Mouse (Mus musculus): Measurements from ENCODE around the gene 4930568D16Rik.

The 4930568D16Rik gene

DNA sequence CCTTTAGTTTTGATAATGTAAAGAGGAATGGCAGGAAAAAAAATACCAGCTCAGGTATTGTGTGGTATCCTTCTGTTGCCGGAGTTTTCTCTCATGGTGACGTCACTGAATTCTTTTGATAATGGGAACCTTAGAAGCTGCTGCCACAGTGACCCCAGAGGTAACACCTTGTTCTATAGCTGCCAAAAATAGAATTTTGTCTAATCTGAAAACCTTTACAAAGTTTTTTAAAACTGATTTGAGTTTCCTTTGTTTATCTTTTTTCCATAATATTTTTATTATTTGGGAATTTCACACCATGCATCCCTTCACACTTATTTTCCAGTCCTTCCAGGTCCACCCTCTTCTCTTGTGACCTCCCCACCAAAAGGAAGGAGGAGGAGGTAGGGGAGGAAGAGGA is at the start of gene 4930568D16Rik:
4930568D16Rik (minus strand) TSS at position 101 of the 400 bp plus-strand sequence.
- ATAC-seq (ENCODE audit: low TSS enrichment) = no peak

GRCm38 (mm10) chr2:35417231-35417630 is 49.7 kb upstream of the 4930568D16Rik start:
- no peak for ATAC-seq (ENCODE audit: low TSS enrichment)

- no peak for ATAC-seq (ENCODE audit: low TSS enrichment)
These were observed 48.9 kb upstream of the 4930568D16Rik start for GRCm38 (mm10) chr2:35416473-35416872.

GRCm38 (mm10) chr2:35412810-35413209 is 45.3 kb upstream of the 4930568D16Rik start:
- no peak for ATAC-seq (ENCODE audit: low TSS enrichment)

DNA sequence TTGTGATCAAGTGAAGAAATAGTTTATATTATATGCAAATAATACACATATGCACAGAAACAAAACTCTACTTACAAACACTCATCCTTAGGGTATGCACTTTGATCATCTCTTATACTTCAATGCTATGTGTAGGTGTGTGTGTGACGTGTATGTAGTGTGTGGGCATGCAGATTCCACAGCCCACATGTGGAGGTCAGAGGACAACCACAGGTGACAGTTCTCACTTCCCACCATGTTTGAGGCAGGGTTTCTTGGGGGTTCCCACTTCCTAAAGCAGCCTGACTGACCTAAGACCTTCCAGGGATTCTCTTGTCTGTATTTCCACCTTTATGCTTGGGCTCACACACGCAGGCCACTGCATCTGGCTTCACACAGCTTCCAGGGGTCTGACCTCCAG is 44.7 kb upstream of the 4930568D16Rik start:
- ATAC-seq (ENCODE audit: low TSS enrichment) = no peak

DNA sequence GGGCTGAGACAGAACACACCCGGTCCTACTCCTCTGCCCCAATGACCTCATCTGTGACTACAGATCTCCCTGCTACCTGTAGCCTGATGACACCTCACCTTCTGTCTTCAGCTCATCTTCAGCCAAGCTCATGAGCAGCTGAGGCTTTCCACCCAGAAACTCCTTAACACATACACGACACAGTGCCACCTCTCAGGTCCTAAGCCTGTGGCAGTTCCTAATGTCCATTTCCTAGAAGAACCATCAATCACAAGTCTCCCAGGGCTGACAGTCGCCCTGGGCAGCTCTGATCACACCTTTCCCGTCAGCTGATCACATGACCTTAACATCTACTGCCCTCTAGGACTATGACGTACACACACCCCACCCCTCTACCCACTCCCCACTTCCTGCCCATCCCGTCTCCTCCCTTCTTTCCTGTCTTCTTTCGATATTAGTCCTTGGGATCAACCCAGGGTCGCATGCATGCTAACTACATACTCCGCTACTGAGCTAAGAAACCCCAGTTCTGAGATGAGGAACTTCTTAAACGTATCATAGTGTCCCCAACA is 44.2 kb upstream of the 4930568D16Rik start:
- no peak for ATAC-seq (ENCODE audit: low TSS enrichment)

- no peak for ATAC-seq (ENCODE audit: low TSS enrichment)
These were observed 41.9 kb upstream of the 4930568D16Rik start for GRCm38 (mm10) chr2:35409466-35409865.

GRCm38 (mm10) chr2:35408409-35409110 is 41.0 kb upstream of the 4930568D16Rik start:
- no peak for ATAC-seq (ENCODE audit: low TSS enrichment)

- ATAC-seq (ENCODE audit: low TSS enrichment) = no peak
These were observed 40.3 kb upstream of the 4930568D16Rik start for GRCm38 (mm10) chr2:35407878-35408277.

GRCm38 (mm10) chr2:35407266-35407665 is 39.7 kb upstream of the 4930568D16Rik start:
- ATAC-seq (ENCODE audit: low TSS enrichment) = no peak

- ATAC-seq (ENCODE audit: low TSS enrichment) = no peak
These were observed 39.1 kb upstream of the 4930568D16Rik start for GRCm38 (mm10) chr2:35406611-35407010.

- ATAC-seq (ENCODE audit: low TSS enrichment) = no peak
These were observed 34.9 kb upstream of the 4930568D16Rik start for GRCm38 (mm10) chr2:35402391-35402790.

- no peak for ATAC-seq (ENCODE audit: low TSS enrichment)
These were observed 33.2 kb upstream of the 4930568D16Rik start for GRCm38 (mm10) chr2:35400739-35401138.

GRCm38 (mm10) chr2:35398184-35398828 is 30.8 kb upstream of the 4930568D16Rik start:
- no peak for ATAC-seq (ENCODE audit: low TSS enrichment)

DNA sequence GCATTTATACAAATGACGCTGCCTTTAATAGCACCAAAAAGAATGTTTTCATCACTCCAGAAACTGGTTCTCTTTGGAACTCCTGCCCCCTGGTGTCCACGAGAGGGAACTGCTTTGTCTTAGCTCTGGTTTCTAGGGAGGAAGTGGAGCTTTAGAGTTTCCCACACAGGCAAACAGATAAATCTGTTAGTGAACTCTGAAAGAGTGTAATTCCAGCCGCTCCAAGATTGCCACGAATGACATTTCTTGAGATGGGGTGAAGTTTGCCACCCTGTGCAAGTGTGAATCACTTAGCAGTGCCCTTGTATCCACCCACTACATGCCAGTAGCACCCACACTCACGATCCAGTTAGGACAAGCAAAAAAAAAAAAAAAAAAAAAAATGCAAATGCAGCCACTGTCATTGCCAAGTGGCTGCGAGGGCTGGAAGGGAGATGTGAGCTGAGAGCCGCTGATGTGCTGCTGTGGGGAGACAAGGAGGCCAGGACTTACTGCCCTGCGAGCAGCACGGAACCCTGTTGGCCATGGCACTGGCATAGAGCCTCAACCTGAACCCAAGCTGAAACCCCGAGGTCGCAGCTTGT is 30.2 kb upstream of the 4930568D16Rik start:
- ATAC-seq (ENCODE audit: low TSS enrichment) = peak; percentile 91

GRCm38 (mm10) chr2:35397096-35397495 is 29.6 kb upstream of the 4930568D16Rik start, which contains the start of gene 4930402F06Rik:
4930402F06Rik (minus strand) TSS chr2:35397175.
- ATAC-seq (ENCODE audit: low TSS enrichment) = peak; percentile 88

GRCm38 (mm10) chr2:35385441-35385871 is 17.9 kb upstream of the 4930568D16Rik start:
- ATAC-seq (ENCODE audit: low TSS enrichment) = no peak

- no peak for ATAC-seq (ENCODE audit: low TSS enrichment)
These were observed 11.8 kb upstream of the 4930568D16Rik start for GRCm38 (mm10) chr2:35379306-35379705.

GRCm38 (mm10) chr2:35377600-35377999 is 10.1 kb upstream of the 4930568D16Rik start:
- ATAC-seq (ENCODE audit: low TSS enrichment) = no peak

GRCm38 (mm10) chr2:35373003-35373402 is 5.5 kb upstream of the 4930568D16Rik start:
- ATAC-seq (ENCODE audit: low TSS enrichment) = no peak

DNA sequence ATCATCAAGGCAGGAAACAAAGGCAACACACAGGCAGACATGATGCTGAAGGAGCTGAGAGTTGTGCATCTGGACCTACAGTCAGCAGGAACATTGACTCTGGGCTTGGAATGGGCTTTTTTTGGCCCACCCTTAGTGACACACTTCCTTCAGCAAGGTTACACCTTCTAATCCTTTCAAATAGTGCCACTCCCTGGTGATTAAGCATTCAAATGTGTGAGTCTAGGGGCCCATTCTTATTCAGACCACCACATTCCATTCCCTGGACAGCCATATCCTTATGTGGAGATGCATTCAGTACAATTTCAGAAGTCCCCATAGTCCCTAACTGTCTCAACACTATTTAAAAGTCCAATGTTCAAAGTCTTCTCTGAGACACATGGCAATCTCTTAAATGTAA is 3.2 kb upstream of the 4930568D16Rik start:
- ATAC-seq (ENCODE audit: low TSS enrichment) = no peak

DNA sequence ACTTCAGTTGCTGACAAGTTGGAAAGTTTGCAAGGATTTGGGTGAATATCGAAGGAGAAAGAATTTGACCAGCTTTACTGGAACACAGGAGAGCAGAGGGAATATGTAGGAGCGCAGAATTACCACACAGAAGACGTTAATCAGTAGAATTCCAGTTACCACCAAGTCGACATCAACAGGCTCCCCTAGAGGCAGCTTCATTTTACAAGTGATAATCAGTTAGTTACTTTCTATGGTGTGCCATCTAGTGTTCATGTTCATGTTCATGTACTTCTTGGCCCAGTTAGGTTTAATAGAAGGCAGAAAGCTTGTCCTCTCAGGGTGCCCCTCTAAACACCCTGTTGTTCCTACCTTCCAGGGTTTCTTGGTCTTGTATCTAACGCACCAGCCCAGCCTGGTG is 18.3 kb downstream of the 4930568D16Rik start:
- peak; percentile 93 for ATAC-seq (ENCODE audit: low TSS enrichment)

DNA sequence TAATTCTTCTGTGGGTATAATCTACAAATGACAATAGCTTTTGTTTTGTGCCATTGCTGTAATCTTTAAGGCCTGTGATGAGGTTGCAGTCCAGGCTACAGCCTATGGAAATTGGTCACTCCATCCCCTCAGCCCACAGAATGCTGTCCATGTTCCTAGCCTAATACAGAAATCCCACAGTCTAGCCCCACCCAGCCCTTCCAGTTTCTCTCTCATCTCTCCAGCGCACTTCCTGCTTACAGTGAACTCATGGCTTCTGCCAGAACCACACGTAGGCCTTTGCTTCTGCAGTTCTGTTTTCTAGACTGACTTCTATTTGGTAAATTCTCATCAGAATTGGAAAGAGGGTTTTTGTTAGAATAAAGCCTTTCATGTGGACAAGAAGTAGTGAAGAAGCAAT is 21.5 kb downstream of the 4930568D16Rik start:
- ATAC-seq (ENCODE audit: low TSS enrichment) = no peak
